Mouse (Mus musculus): Measurements from ENCODE around the gene Lamc1.

- TF ChIP-seq CTCF (IDR thresholded peaks at IDR 0.05; ENCODE audit: control insufficient read depth, insufficient read depth, insufficient replicate concordance, low read depth, low read length): no peak
- TF ChIP-seq POLR2A (IDR thresholded peaks at IDR 0.05; ENCODE audit: control insufficient read depth, low read depth, low read length): no peak
These were observed 58.0 kb downstream of the Lamc1 start for GRCm38 (mm10) chr1:153274611-153275010.

Data from testis, adult 2 months (tissue).